Mouse (Mus musculus) stomach, postnatal 0 days (tissue): ENCODE measurements around the gene Vat1. TPM values are rescaled to one million over a fixed set of nuclear protein-coding genes. Genes with fewer than 3 reads are reported as not detected.
A peak's percentile ranks its signal among the peaks of the same experiment; 100 is the strongest.

Experiments used
- ATAC-seq: fragments of 200-750 bp; cut with Nextera tagmentation; 2 replicates; pipeline ENCODE4 v1.8.0; 2017; ENCODE audit not compliant: low FRiP score, low TSS enrichment
- DNase-seq: peaks from one replicate; pipeline ENCODE4 v3.0.0-alpha.2; 2016; ENCODE audit warnings: low spot score
- H3K27ac ChIP-seq: fragments of 300-500 bp; sonication (generic); replicated peaks from 2 replicates; pipeline ENCODE4 v1.5.1; 2014; ENCODE audit warnings: mild to moderate bottlenecking, control low read depth
- H3K27me3 ChIP-seq: fragments of 300-500 bp; sonication (generic); 2 replicates; pipeline ENCODE4 v1.6.1; 2014; ENCODE audit warnings: low read length; ENCODE audit not compliant: control insufficient read depth, insufficient read depth
- H3K36me3 ChIP-seq: fragments of 300-500 bp; sonication (generic); 2 replicates; pipeline ENCODE4 v1.6.1; 2014; ENCODE audit warnings: low read length, mixed read lengths; ENCODE audit not compliant: control insufficient read depth, insufficient read depth
- H3K4me1 ChIP-seq: fragments of 300-500 bp; sonication (generic); replicated peaks from 2 replicates; pipeline ENCODE4 v1.6.1; 2014; ENCODE audit warnings: antibody characterized with exemption; ENCODE audit not compliant: control insufficient read depth, insufficient read depth
- H3K4me2 ChIP-seq: fragments of 300-500 bp; sonication (generic); replicated peaks from 2 replicates; pipeline ENCODE4 v1.6.1; 2014; ENCODE audit warnings: low read depth, mild to moderate bottlenecking, control low read depth, moderate library complexity
- H3K4me3 ChIP-seq: fragments of 300-500 bp; sonication (generic); 2 replicates; pipeline ENCODE4 v1.5.1; 2014; ENCODE audit warnings: low read depth, low read length, control low read depth
- H3K9ac ChIP-seq: fragments of 300-500 bp; sonication (generic); 2 replicates; pipeline ENCODE4 v1.6.1; 2014; ENCODE audit warnings: mild to moderate bottlenecking, low read length, control low read depth, mixed read lengths
- H3K9me3 ChIP-seq: fragments of 300-500 bp; sonication (generic); 2 replicates; pipeline ENCODE4 v1.6.1; 2016; ENCODE audit warnings: low read length; ENCODE audit not compliant: control insufficient read depth
- CTCF ChIP-seq: IDR thresholded peaks from 2 replicates; pipeline ENCODE4 v1.5.1; 2016; ENCODE audit warnings: antibody characterized with exemption, low read depth, mild to moderate bottlenecking, moderate library complexity
- EP300 ChIP-seq: optimal IDR thresholded peaks from 2 replicates; pipeline ENCODE3; 2016; ENCODE audit warnings: antibody characterized with exemption
- WGBS: fragments of 180-500 bp; shearing (Covaris S2); extraction: QIAGEN DNeasy Blood & Tissue Kit; methylation state at CpG from one replicate; pipeline ENCODE4 v1.1.7; 2014; 5-methylcytosine and 5-hydroxymethylcytosine counted together
- polyA plus RNA-seq: library from polyadenylated mRNA; unstranded; fragments of >200 nt; fragmentation: Nextera tagmentation; extraction: Ambion mirVana; gene quantifications from 2 replicates; pipeline ENCODE4 v1.2.1, GENCODE M21; 2015

The Vat1 gene
- polyA plus RNA-seq, 1 experiment from 2014 or later, result 63.4 TPM

- H3K4me1 ChIP-seq, result peaks cover 6% of the 10 kb centered on the region; the same call in 1 of the 2 replicates
- 83% methylated on average over 12 of the region's 12 CpGs for WGBS
- no peak overlapping the region for H3K4me2 ChIP-seq
- TF ChIP-seq CTCF (no peak), EP300 (no peak)
- no peak overlapping the region for H3K9ac ChIP-seq
- DNase-seq, result no peak
- H3K4me3 ChIP-seq, result no peak overlapping the region
- no peak for ATAC-seq
- H3K36me3 ChIP-seq, result peaks cover 26% of the 10 kb centered on the region
- no peaks in the 10 kb centered on the region for H3K9me3 ChIP-seq
- no peaks in the 10 kb centered on the region for H3K27me3 ChIP-seq
- no peak overlapping the region for H3K27ac ChIP-seq
Measured at GRCm38 (mm10) chr11:101458217-101458616, 7.8 kb downstream of the Vat1 start.

GRCm38 (mm10) chr11:101457631-101458030 lies 8.4 kb downstream of the Vat1 start:
- Histone ChIP-seq H3K9me3 (no peaks in the 10 kb centered on the region), H3K27me3 (no peaks in the 10 kb centered on the region), H3K36me3 (peaks cover 26% of the 10 kb centered on the region), H3K9ac (no peak overlapping the region), H3K27ac (no peak overlapping the region), H3K4me1 (peaks cover 4% of the 10 kb centered on the region; the same call in 1 of the 2 replicates), H3K4me2 (no peak overlapping the region), H3K4me3 (no peak overlapping the region)
- no peak for TF ChIP-seq EP300
- no peak for TF ChIP-seq CTCF
- ATAC-seq, result no peak
- 87% methylated on average over 9 of the region's 9 CpGs for WGBS
- no peak for DNase-seq

GRCm38 (mm10) chr11:101455627-101456026 lies 10.4 kb downstream of the Vat1 start:
- DNase-seq, result no peak
- no peaks in the 10 kb centered on the region for H3K27me3 ChIP-seq
- TF ChIP-seq CTCF (no peak), EP300 (no peak)
- ATAC-seq, result no peak
- no peaks in the 10 kb centered on the region for H3K9me3 ChIP-seq
- peaks cover 20% of the 10 kb centered on the region for H3K36me3 ChIP-seq
- WGBS, result 57% methylated on average over 7 of the region's 7 CpGs
- 0 out of 2 replicates have a peak, but pooled peaks cover 2% of the 10 kb centered on the region for H3K4me1 ChIP-seq
- no peak overlapping the region for H3K9ac ChIP-seq
- no peak overlapping the region for H3K4me2 ChIP-seq
- H3K4me3 ChIP-seq, result no peak overlapping the region
- H3K27ac ChIP-seq, result no peak overlapping the region

- peak; percentile 59 for DNase-seq
- 53% methylated on average over 6 of the region's 6 CpGs for WGBS
- no peak overlapping the region for H3K27ac ChIP-seq
Measured at GRCm38 (mm10) chr11:101454702-101455101, 11.3 kb downstream of the Vat1 start.

GRCm38 (mm10) chr11:101452093-101452774 lies 13.8 kb downstream of the Vat1 start:
- no peak for ATAC-seq
- WGBS, result 58% methylated on average over 10 of the region's 10 CpGs
- H3K4me3 ChIP-seq, result no peak overlapping the region
- DNase-seq, result no peak
- no peak overlapping the region for H3K4me2 ChIP-seq
- H3K4me1 ChIP-seq, result 0 out of 2 replicates have a peak, but pooled peaks cover 4% of the 10 kb centered on the region
- H3K27me3 ChIP-seq, result no peaks in the 10 kb centered on the region
- H3K36me3 ChIP-seq, result peaks cover 4% of the 10 kb centered on the region; the same call in 1 of the 2 replicates
- H3K9ac ChIP-seq, result no peak overlapping the region
- no peaks in the 10 kb centered on the region for H3K9me3 ChIP-seq
- H3K27ac ChIP-seq, result no peak overlapping the region
- TF ChIP-seq EP300, result no peak
- no peak for TF ChIP-seq CTCF

More at GRCm38 (mm10) chr11:101454702-101455101, 11.3 kb downstream of the Vat1 start:
- Histone ChIP-seq H3K9ac (no peak overlapping the region), H3K36me3 (peaks cover 15% of the 10 kb centered on the region), H3K27me3 (no peaks in the 10 kb centered on the region), H3K4me1 (0 out of 2 replicates have a peak, but pooled peaks cover 2% of the 10 kb centered on the region), H3K9me3 (no peaks in the 10 kb centered on the region), H3K4me3 (no peak overlapping the region), H3K4me2 (no peak overlapping the region)
- TF ChIP-seq EP300 (no peak), CTCF (no peak)
- ATAC-seq, result peak; percentile 34; the same call in 1 of the 2 replicates

- DNase-seq (no peak), ATAC-seq (0 out of 2 replicates have a peak, but pooled peaks have one; percentile 6)
- Histone ChIP-seq H3K4me1 (0 out of 2 replicates have a peak, but pooled peaks cover 4% of the 10 kb centered on the region), H3K36me3 (no peaks in the 10 kb centered on the region), H3K27me3 (no peaks in the 10 kb centered on the region), H3K9me3 (no peaks in the 10 kb centered on the region), H3K4me3 (no peak overlapping the region), H3K27ac (no peak overlapping the region), H3K4me2 (no peak overlapping the region), H3K9ac (no peak overlapping the region)
- WGBS, result 85% methylated on average over 10 of the region's 10 CpGs
- TF ChIP-seq EP300 (no peak), CTCF (no peak)
Measured at GRCm38 (mm10) chr11:101451536-101451935, 14.5 kb downstream of the Vat1 start.
